Mouse (Mus musculus): ENCODE results near the gene Clic5. TPM values are rescaled to one million over a fixed set of nuclear protein-coding genes. Genes with fewer than 3 reads are reported as not detected.

Gene Clic5
- 0.64 and 0.74 TPM in 2 replicates for polyA plus RNA-seq (2021; fragmentation: Nextera tagmentation)
- long read RNA-seq, experiment 1, full-length matches to known transcripts: 1 of 4 reads
- long read RNA-seq, experiment 1, partial matches to known transcripts: 0 of 4 reads
- long read RNA-seq, experiment 1, other reads (novel, unspliced or antisense): 3 of 4 reads
- long read RNA-seq, experiment 2, full-length matches to known transcripts: 11 of 12 reads
- long read RNA-seq, experiment 2, partial matches to known transcripts: 0 of 12 reads
- long read RNA-seq, experiment 2, other reads (novel, unspliced or antisense): 1 of 12 reads

DNA sequence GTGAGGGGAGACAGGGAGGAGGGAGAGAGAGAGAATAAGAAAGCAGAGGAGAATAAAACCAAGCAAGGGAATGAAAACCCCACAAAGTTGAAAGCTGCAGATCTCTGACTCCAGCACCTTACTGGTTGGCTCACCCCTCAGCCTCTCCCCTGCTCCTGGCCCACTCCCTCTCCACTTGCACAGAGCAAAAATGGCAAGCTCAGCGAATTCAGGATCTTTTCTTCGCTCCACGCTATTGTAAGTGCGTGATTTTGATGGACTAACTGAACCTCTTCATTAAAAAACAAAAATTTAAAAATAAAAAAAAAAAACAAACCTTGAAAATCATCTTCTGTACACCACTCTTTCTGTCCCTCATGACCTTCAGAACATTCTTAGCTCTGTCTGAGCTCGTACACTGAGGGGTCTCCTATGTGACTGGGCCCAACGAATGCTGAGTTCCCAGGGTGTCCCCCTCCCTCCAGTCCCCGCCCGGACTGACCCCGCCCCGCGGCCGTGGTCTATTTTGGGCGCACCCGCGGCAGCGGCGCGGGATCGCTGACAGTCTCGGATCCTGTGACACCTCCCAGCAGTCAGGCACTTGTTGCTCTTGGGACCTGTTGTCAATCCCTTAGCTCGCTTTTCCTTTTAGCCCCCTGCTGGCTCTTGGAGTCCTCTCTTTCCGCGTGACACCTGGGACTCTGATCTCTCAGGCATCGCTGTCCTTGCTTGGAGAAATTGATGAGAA, at the start of gene Clic5:
Gene Clic5 (plus strand): TSS at position 543 of the 727 bp plus-strand sequence.

Other genes with a start within 250 kb of the Clic5 start
- gene Enpp5, start 109.8 kb upstream of the Clic5 start, polyA plus RNA-seq (2021; fragmentation: Nextera tagmentation): 113 and 140 TPM in 2 replicates
- gene Enpp4, start 82.8 kb upstream of the Clic5 start, polyA plus RNA-seq (2021; fragmentation: Nextera tagmentation): 12.2 TPM in 2 replicates

Data from layer of hippocampus, adult 6 months (tissue).